Mouse (Mus musculus) cerebellum, adult 11 months (tissue): ENCODE results near the gene Nmrk1.
"Not testable (repeated sequence)": the region's sequence is repeated elsewhere in the genome, so short reads cannot be mapped to it uniquely, and the experiment has no call there.

Experiments used
- DNase-seq: peaks from one replicate; pipeline ENCODE4 v3.0.0; 2022

The Nmrk1 gene

GRCm38 (mm10) chr19:18631644-18632219, at the start of gene Nmrk1, which contains the start of gene Ostf1:
Gene Nmrk1 (plus strand): TSS chr19:18631950.
Gene Ostf1 (minus strand): TSS chr19:18631823.
- peak; percentile 97 for DNase-seq

GRCm38 (mm10) chr19:18582226-18582625, 49.5 kb upstream of the Nmrk1 start:
- no peak for DNase-seq

GRCm38 (mm10) chr19:18582887-18583286, 48.9 kb upstream of the Nmrk1 start:
- DNase-seq = no peak

- no peak for DNase-seq
Measured at GRCm38 (mm10) chr19:18583706-18584105, 48.0 kb upstream of the Nmrk1 start.

GRCm38 (mm10) chr19:18584621-18585020, 47.1 kb upstream of the Nmrk1 start:
- DNase-seq = no peak

- no peak for DNase-seq
Measured at GRCm38 (mm10) chr19:18587118-18587517, 44.6 kb upstream of the Nmrk1 start.

GRCm38 (mm10) chr19:18588243-18588642, 43.5 kb upstream of the Nmrk1 start:
- no peak for DNase-seq

- not testable (repeated sequence) for DNase-seq
Measured at GRCm38 (mm10) chr19:18588801-18589200, 42.9 kb upstream of the Nmrk1 start.

GRCm38 (mm10) chr19:18589276-18589675, 42.5 kb upstream of the Nmrk1 start:
- no peak for DNase-seq

- DNase-seq = no peak
Measured at GRCm38 (mm10) chr19:18590234-18590633, 41.5 kb upstream of the Nmrk1 start.

GRCm38 (mm10) chr19:18590942-18591354, 40.8 kb upstream of the Nmrk1 start:
- no peak for DNase-seq

- no peak for DNase-seq
Measured at GRCm38 (mm10) chr19:18592919-18593318, 38.8 kb upstream of the Nmrk1 start.

GRCm38 (mm10) chr19:18593722-18594121, 38.0 kb upstream of the Nmrk1 start:
- no peak for DNase-seq

- DNase-seq = no peak
Measured at GRCm38 (mm10) chr19:18596876-18597275, 34.9 kb upstream of the Nmrk1 start.

- DNase-seq = no peak
Measured at GRCm38 (mm10) chr19:18597772-18598171, 34.0 kb upstream of the Nmrk1 start.

- DNase-seq = no peak
Measured at GRCm38 (mm10) chr19:18598265-18598926, 33.4 kb upstream of the Nmrk1 start.

- DNase-seq = no peak
Measured at GRCm38 (mm10) chr19:18599051-18599450, 32.7 kb upstream of the Nmrk1 start.

- DNase-seq = no peak
Measured at GRCm38 (mm10) chr19:18599650-18600049, 32.1 kb upstream of the Nmrk1 start.

GRCm38 (mm10) chr19:18600611-18601010, 31.1 kb upstream of the Nmrk1 start:
- no peak for DNase-seq

- no peak for DNase-seq
Measured at GRCm38 (mm10) chr19:18603011-18603410, 28.7 kb upstream of the Nmrk1 start.

GRCm38 (mm10) chr19:18607907-18608306, 23.8 kb upstream of the Nmrk1 start:
- no peak for DNase-seq

- no peak for DNase-seq
Measured at GRCm38 (mm10) chr19:18608975-18609374, 22.8 kb upstream of the Nmrk1 start.

GRCm38 (mm10) chr19:18614337-18614736, 17.4 kb upstream of the Nmrk1 start:
- no peak for DNase-seq

- DNase-seq = no peak
Measured at GRCm38 (mm10) chr19:18615680-18616240, 16.0 kb upstream of the Nmrk1 start.
